8 mouse cellular contexts compared by ENCODE assay signal in genomic region chr3:80958591-80958990, GRCm38 (mm10). TPM values are rescaled to one million over a fixed set of nuclear protein-coding genes. Genes with fewer than 3 reads are reported as not detected.
DNase-seq lines count a peak whose midpoint lies in the region; ATAC-seq lines count a peak whose summit lies in the region.

No protein-coding gene starts in this region.

- no peak overlapping the region for H3K27ac ChIP-seq in midbrain, embryonic 15.5 days

- intact Hi-C loops in left cerebral cortex, postnatal 25 days (cut with DNase I), result loop anchor here (2.0 kb wide), 1 partner anchor 966 kb away; no protein-coding TSS in a partner anchor

- 54% methylated on average over 1 of the region's 1 CpGs for WGBS in midbrain, embryonic 15.5 days

- peak; percentile 10 to 30 for DNase-seq in urinary bladder, adult 18-20 months (ENCODE audit: low spot score in 2 of 2)
- no peak for DNase-seq in urinary bladder, adult 2 months (ENCODE audit: low spot score)
- peak; percentile 77 to 79 for DNase-seq in cerebellum, postnatal 10 days
- DNase-seq in frontal cortex, postnatal 36 days (ENCODE audit: low spot score in 2 of 2), result peak; percentile 18 to 77
- peak; percentile 57 for DNase-seq in kidney, adult 18-20 months
- DNase-seq in left cerebral cortex, postnatal 25 days (ENCODE audit: low spot score in 2 of 2), result peak; percentile 45 to 75
- DNase-seq in splenic B cell, adult 2 months (ENCODE audit: low read depth, low spot score), result peak; percentile 62

- ATAC-seq in midbrain, embryonic 15.5 days (replicated peaks), result peak; percentile 87

- no peaks in the 10 kb centered on the region for H3K4me1 ChIP-seq in midbrain, embryonic 15.5 days

- no peaks in the 10 kb centered on the region for H3K9me3 ChIP-seq in midbrain, embryonic 15.5 days

- H3K4me3 ChIP-seq in midbrain, embryonic 15.5 days, result no peak overlapping the region

- H3K27me3 ChIP-seq in midbrain, embryonic 15.5 days (replicated peaks), result no peaks in the 10 kb centered on the region
- H3K27me3 ChIP-seq in splenic B cell, adult 2 months (ENCODE audit: control insufficient read depth, insufficient read depth, low read length, poor library complexity, severe bottlenecking), result no peaks in the 10 kb centered on the region

- no peaks in the 10 kb centered on the region for H3K36me3 ChIP-seq in midbrain, embryonic 15.5 days (replicated peaks)
- H3K36me3 ChIP-seq in splenic B cell, adult 2 months (ENCODE audit: control insufficient read depth, insufficient read depth, low read length, poor library complexity, severe bottlenecking), result no peaks in the 10 kb centered on the region

- H3K4me2 ChIP-seq in midbrain, embryonic 15.5 days, result no peak overlapping the region

- no peak overlapping the region for H3K9ac ChIP-seq in midbrain, embryonic 15.5 days

RNA-seq across cellular contexts. Expression of gene Glrb, which starts 45.1 kb away (rescaled TPM):
- polyA plus RNA-seq in urinary bladder, adult 2 months (2012; rRNA removed), result 1.0 and 1.7 TPM in 2 replicates
- 100 to 1,000 TPM; 200 to 208 TPM for total RNA-seq in left cerebral cortex, postnatal 25 days (2021)
- polyA plus RNA-seq in midbrain, embryonic 15.5 days (2015; fragmentation: Nextera tagmentation; extraction: Ambion mirVana), result 29.6 and 30.1 TPM in 2 replicates

Comparison
In these comparisons a context has a peak if more than half of its experiments do, and no peak if none do; other contexts are left out.
1. RNA of gene Glrb, which starts 45.1 kb away (polyA plus RNA-seq): 29.6 to 30.1 TPM in midbrain, embryonic 15.5 days; 1.0 to 1.7 TPM in urinary bladder, adult 2 months; every median in the first group is over 10 times any median in the second.